Mouse (Mus musculus): Measurements from ENCODE around the gene Zxdc.
A peak's percentile ranks its signal among the peaks of the same experiment; 100 is the strongest.

The Zxdc gene

GRCm38 (mm10) chr6:90381465-90381864 is 12.2 kb downstream of the Zxdc start:
- no peak for DNase-seq

- DNase-seq: no peak
These were observed 21.3 kb downstream of the Zxdc start for GRCm38 (mm10) chr6:90390629-90391028.

DNA sequence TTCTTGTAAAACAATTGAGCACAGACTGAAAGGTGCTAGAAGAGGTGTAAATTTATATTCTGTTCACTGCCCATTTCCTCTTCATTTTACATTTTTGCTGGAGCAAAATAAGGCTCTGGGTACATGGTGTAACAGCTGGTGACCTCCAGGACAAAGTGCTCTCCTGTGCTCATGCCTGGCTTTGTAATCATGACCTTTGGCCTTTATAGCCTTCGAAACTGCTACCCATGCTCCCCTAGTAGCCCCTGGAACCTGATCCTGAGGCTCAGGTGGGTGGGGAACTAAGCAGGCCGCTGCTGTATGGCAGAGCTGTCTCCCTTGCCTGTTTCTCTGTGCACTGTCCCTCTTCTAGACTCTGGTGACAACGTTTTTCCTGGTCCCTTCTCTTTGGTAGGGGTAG is 24.7 kb downstream of the Zxdc start:
- no peak for DNase-seq

DNA sequence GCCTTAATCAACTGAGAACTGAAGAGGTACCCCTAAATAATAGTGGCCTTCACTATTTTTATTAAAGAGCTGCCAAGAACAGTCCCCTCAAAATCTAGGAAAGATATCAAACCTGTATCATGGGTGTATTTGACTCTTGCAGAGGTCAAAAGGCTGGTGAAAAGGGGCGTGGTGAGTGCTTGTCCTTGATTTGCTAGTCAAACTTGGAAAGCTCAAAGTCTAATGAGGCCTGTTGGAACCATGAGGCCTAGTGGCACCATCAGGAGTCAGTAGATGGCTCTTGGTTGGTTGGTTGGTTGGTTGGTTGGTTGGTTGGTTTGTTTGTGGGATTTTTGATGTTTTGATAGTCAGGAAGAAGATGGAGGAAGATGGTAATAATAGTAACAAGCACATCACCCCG is 26.5 kb downstream of the Zxdc start:
- no peak for DNase-seq

DNA sequence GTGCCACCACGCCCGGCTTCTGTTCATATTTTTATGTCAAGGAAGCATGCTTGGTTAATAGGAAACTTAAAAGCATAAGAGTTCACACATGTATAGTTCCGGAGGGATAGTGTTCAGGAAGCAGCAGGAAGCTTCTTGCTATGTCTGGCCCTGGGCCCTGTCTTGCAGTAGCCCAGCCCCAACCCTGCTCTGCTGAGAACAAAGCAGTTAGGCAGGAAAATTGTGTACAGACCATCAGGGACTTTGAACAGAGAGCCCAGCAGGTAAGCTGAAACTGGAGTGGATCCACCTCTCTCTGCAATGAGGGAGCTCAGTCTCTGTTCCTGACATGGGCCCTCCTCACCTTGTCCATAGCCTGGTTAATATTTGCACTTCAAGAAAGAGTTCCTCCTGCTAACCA is 28.0 kb downstream of the Zxdc start:
- no peak for DNase-seq

DNA sequence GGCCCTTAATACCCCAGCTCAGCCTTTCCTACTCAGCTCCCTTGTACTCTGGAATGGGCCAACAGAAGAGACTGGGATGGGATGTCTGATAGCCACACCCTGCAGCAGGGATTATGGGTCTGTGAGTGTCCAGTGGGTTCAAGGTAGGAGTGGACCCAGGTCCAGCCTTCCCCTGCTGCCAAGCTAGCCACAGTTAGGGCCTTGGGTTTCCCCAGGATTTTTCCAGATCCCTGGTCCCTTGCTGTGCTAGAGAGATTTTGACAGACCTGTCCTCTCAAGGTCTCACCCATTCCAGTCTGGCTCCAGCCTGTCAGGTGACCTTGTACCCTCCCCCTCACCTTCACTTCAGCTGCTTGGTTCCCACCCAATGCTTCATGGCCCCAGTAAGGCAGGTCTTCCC is 39.3 kb downstream of the Zxdc start:
- no peak for DNase-seq

GRCm38 (mm10) chr6:90410972-90411371 is 41.7 kb downstream of the Zxdc start:
- no peak for DNase-seq

DNA sequence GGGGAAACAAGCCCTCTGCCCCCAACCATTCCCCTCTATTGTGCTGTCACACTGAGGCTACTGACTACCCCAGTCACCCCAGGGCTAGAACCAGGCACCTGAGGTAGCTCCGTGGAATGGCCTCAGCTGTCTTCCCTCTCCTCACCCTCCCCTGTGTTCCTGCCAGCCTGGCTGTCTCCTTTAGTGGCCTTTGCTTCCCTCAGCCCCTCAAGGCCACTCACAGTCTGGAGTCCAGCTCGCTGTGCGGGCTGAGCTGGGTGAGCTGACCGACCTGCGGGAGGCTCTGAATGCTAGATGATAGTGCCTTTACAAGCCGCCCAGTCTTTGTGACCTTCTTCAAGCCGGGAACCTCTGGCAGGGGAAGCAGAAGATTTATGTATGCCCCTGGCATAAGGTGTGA is 42.6 kb downstream of the Zxdc start:
- no peak for DNase-seq

DNA sequence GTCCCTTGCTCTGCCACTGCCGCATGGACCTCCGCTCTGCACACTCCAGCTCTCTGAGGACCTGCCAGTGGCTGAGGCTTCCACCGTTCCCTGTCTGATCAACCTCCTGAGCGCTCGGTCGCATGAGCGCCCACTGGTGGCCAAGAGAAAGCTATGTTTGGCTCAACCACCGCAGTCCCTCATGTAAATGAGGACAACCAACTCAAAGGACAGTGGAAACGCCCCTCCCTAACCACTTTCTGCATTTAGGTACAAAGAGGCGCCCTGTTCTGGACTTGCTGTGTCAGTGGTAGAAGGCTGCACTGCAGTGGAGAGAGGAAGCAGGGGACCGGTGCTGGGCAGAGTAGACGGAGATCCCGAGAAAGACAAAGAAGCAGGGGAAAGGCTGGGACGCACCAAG is 53.3 kb downstream of the Zxdc start:
- peak; percentile 82 for DNase-seq

- no peak for DNase-seq
These were observed 56.1 kb downstream of the Zxdc start for GRCm38 (mm10) chr6:90425361-90425760.

GRCm38 (mm10) chr6:90426003-90426402 is 56.7 kb downstream of the Zxdc start:
- no peak for DNase-seq

DNA sequence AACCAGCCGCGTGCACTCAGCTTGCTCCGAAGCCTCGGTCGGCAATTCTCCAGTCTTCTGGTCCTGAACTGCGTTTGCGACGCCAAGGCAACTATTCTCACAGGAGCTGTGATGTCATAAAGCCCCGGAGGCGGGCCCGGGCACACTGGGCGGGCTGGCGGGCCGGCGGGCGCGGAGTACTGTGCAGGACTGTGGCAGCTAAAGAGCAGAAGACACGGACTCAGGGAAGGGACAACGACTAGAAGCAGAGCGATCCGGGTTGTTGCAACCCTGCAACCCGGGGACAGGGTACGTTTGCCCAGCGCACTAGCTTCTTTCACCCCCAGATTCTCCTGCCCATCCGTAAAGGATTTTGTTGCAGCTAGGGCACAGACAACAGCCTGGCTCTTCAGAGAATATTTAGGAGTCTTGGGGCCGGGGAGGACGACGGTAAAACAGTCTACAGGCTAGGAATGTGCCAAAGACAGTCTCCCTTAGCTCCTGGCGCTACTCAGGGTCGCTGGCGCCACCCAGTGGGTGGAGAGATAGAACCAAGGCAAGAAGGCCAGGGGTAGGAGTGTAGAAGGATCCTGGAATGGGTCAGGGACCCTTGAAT is 59.2 kb downstream of the Zxdc start, which contains the start of gene Cfap100:
TSS of gene Cfap100 (minus strand) at position 418 of the 595 bp plus-strand sequence.
- peak; percentile 77 for DNase-seq

DNA sequence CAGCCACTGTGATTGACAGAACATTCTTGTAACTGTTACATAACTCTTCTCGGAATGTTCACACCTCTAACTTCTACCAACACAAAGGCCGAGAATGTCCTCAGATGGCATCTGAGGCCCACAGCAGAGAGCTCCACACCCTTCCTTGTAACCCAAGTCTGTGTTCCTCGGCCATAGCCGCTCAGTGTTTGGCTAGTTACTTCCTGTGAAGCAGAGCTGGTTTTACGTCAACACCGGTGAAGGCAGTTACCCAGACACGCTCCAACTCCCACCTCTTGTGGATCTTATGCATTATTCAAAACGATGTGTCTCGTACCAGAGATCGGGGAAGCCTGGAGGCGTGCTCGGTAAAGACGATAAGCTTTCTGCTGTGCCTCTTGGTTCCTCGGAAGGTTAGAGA is 60.6 kb downstream of the Zxdc start:
- DNase-seq: no peak

GRCm38 (mm10) chr6:90431487-90431886 is 62.2 kb downstream of the Zxdc start:
- peak; percentile 17 for DNase-seq

- no peak for DNase-seq
These were observed 65.4 kb downstream of the Zxdc start for GRCm38 (mm10) chr6:90434687-90435086.

GRCm38 (mm10) chr6:90435195-90435618 is 65.9 kb downstream of the Zxdc start:
- peak; percentile 90 for DNase-seq

GRCm38 (mm10) chr6:90436192-90436907 is 67.1 kb downstream of the Zxdc start:
- peak; percentile 32 for DNase-seq

DNA sequence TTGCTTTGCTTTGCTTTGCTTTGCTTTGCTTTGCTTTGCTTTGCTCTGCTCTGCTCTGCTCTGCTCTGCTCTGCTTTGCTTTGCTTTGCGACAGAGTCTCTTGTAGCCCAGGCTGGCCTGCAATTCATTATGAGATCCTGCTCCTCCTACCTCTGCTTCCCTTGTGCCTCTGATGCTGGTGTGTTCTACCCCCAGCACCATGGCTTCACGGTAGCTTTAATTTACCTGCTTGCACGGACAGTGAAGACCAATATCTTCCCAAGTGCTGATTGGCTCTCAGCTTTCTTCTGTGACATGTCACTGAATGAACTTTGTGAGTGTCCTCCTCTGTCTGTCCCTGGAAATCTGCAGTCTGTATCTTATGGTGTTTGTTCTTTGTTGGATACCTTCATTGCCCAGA is 67.7 kb downstream of the Zxdc start:
- DNase-seq: no peak

DNA sequence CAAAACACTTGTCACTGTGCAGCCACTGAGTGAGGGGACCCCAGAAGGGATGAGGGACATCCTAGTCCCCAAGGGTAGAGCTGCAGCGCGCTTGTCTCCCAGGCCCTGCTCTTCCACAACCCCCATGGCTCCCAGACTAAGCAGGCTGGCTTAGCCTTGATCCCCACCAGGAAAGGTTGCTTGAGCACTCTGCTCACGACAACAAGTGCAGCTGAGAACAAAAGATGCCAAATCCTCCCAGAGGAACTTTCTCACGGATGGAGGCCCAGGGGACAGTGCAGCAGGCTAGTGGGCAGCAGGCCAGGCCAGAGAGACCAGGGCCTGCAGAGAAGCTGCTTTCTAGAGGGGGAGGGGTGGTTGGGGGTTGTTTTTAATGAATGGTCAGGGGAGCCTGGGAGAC is 77.6 kb downstream of the Zxdc start:
- no peak for DNase-seq

- DNase-seq: peak; percentile 97
These were observed 80.9 kb downstream of the Zxdc start for GRCm38 (mm10) chr6:90450179-90450578.

GRCm38 (mm10) chr6:90450697-90451096 is 81.4 kb downstream of the Zxdc start:
- peak; percentile 57 for DNase-seq

DNA sequence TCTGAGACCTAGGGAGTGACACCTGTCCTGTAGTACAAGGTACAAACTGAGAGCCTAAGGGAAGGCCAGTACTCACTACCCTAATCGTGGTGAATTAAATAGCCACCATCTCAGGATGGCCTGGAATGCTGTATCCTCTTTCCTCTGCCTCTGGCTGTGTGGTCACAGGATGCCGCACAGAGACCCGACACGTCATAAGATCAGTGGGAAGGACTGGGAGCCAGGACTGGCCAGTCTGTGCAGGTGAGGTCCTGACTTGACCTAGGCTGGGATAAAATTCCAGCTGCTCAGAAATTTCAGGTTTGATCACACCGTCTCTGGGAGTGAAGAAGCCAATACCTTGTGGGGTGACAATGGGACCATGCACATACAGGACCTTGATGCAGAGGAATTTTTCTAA is 82.2 kb downstream of the Zxdc start:
- DNase-seq: no peak

DNA sequence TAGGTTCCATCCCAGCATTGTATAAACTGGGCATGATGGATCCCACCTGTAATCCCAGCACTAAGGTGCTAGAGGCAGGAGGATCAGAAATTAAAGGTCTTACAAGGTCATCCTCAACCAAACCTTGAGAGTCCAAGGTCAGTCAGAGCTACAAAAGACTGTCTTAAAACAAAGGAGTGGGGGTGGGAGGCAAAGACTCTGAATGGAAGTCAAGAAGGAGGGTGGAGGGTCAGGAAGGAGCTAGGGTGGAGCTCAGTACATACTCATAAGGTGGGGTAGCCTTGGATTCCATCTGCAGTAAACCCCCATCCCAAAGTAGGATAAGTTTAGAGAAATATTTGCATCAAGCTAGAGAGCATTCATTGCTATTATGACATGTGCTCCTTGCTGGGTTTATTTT is 83.3 kb downstream of the Zxdc start:
- DNase-seq: no peak
